Mouse (Mus musculus): Measurements from ENCODE around the gene Zc3hav1. TPM values are rescaled to one million over a fixed set of nuclear protein-coding genes. Genes with fewer than 3 reads are reported as not detected.
A peak's percentile ranks its signal among the peaks of the same experiment; 100 is the strongest.

Zc3hav1 gene
- total RNA-seq, 2 experiments from 2014 or later, result 54.7 to 65.3 TPM

DNA sequence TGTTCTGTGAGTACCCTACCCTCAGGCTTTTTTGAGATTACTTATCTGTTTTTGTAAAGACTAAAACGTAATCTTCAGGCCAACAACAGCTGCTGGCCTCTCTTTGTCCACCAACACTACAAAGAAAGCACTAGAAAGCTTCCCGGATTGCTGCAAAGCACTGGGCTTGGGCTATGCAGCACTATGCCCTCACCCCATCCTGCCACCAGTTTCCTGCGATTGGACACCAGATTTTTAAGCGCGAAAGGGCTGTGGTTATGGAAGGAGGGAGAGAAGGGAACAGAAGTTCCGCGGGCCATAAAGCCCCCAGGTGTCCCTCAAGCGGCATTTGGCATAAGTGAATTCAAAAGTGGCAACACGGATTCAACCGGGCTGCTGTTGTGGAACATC, 56.2 kb downstream of the Zc3hav1 start:
- peak; percentile 54 for ATAC-seq (replicated peaks; ENCODE audit: poor library complexity)

DNA sequence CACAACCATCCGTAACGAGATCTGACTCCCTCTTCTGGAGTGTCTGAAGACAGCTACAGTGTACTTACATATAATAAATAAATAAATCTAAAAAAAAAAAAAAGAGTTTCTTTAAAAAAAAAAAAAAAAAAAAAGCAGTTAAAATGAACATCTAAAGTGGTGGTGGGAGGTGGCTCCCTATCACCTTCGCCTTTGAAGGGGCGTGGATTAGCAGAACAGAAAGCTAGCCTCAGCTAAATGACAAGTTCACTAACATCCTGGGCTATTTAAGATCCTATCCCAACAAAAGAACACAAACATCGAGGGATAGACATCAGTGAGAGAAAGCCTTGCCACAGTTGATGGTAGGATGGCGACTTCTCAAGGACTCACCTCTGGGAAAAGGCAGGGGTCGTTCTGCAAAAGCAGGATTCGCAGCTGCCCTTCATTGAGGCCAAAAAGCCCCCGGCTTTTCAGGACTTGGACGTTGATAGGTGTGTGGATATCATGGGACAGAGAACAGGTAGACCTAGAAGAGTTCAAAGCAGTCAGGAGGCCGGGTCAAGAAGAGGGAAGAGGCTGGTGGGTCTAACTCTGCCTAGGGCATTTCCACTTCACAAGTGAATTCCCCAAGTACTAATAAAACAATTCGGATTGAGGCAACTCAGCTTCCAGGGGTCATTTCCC, 56.7 kb downstream of the Zc3hav1 start:
- no peak for ATAC-seq (replicated peaks; ENCODE audit: poor library complexity)

DNA sequence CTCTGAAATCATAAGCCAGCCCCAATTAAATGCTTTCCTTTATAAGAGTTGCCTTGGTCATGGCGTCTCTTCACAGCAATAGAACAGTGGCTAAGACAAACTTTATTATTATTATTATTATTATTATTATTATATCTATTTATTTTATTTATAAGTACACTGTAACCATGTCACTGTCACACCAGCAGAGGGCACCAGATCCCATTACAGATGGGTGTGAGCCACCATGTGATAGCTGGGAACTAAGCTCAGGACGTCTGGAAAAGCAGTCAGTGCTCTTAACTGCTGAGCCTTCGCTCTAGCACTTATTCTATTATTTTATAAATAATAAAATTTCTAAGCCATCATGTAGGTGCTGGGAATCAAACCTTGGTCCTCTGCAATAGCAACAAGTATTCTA, 60.7 kb downstream of the Zc3hav1 start:
- no peak for ATAC-seq (replicated peaks; ENCODE audit: poor library complexity)

DNA sequence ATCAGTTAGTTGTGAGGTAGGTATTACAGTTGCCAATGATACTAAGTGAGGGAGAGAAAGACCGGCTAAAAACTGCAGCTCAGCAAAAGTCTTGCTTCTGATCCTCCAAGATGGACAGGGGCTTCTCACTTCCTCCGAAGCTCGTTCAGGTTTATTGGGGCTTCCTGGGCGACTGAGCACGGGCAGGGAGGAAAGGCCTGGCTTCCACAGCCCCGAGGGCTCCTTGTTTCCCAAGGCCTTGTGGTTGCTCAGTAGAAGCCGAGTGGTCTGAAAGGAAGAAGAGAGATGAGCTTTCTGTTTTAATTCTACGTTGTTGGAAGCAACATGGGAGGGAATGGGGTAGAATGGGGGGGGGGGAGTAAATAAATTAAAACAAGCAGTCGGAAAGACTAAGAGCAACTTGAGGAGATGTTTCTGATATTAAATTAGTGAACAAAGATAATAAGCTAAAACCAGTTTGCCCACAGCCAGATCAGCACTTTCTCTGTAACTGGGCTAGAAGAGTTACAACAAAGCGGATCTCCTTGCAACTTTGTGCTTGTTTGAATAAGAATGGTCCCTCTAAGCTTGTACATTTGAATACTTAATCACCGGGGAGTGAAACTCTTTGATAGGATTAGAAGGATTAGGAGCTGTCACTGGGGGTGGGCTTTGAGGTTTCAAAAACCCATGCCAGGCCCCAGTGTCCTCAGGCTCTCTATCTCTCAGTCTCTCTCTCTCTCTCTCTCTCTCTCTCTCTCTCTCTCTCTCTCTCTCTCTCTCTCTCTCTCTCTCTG, 61.3 kb downstream of the Zc3hav1 start:
- ATAC-seq (replicated peaks; ENCODE audit: poor library complexity), result no peak

DNA sequence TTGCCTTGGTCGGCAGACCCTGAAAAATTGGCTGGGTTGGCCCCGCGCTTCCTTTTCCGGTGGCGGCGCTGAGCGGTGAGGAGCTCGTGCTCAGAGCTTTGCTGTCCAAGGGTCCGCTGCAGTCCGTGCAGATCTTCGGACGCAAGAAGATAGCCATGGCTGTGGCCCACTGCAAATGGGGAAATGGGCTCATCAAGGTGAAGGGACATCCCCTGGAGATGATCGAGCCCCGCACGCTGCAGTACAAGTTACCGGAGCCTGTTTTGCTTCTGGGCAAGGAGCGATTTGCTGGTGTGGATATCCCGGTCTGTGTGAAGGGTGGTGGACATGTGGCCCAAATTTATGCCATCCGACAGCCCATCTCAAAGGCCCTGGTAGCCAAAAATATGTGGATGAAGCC, 70.0 kb downstream of the Zc3hav1 start:
- no peak for ATAC-seq (replicated peaks; ENCODE audit: poor library complexity)

DNA sequence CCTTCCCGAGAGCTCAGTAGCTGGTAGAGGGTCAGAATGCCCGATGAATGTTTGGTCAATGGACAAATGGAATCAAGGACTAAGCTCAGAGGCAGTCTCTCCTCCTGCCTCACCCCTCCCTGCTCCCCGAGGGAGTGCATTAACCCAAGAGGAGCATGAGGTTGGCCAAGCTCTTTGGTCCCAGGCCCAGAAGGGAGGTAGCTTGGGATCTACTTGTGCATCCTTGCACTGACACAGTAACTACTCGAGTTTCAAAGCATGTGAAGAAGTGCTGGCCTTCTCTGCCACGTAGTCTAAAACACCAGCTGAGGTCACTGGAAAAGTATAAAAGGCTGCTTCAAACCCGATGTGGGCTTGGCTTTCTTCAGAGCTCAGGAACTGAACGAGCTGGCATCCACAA, 89.9 kb downstream of the Zc3hav1 start:
- no peak for ATAC-seq (replicated peaks; ENCODE audit: poor library complexity)

DNA sequence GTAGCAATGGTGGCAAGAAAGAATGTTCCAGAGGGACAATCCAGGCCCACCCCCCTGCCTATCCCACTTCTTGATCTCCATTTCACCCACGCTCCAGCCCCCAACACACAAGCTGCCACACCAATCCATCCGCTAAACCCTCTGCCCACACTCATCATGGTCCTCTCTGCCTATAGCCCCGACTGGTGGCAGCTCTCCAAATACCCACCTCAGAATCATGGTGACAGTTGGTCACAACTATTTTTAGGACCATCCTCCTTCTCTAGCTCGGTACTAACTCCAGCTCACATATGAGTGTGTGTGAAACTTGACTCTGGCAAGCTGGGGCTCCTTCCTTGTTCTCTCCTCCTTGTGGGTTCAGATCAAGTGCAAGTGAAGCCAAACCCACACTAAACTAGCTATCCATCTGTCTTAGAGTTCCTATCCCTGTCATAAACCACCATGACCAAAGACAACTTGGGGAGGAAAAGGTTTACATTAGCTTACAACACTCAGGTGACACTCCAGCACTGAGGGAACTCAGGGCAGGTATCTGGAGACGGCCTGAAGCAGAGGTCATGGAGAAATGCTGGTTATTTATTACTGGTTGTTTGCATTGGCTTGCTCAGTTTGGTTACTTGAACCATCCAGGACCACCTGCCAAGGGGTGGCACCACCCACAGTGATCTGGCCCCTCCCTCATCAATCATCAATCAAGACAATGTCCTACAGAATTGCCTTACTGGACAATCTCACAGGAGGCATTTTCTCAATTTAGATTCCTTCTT, 90.8 kb downstream of the Zc3hav1 start:
- ATAC-seq (replicated peaks; ENCODE audit: poor library complexity), result no peak; the same call in 1 of the 2 replicates

DNA sequence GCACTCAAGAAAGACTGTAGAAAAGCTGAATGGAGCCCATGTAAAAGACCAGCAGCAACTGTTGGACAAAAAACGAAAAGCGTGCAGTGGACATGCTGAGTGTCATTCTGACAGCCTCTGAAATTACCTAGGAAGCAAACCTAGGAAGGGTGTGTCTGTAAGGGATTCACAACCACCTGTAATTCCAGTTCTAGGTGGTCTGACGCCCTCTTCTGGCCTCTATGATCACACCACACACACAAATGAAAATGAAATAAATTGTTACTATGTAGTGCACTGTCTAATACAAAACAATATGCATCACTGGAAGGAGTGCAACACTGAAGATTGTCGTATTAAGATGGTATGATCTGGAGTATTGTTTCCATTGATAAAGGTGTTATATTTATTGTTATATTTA, 92.5 kb downstream of the Zc3hav1 start:
- ATAC-seq (replicated peaks; ENCODE audit: poor library complexity), result no peak

DNA sequence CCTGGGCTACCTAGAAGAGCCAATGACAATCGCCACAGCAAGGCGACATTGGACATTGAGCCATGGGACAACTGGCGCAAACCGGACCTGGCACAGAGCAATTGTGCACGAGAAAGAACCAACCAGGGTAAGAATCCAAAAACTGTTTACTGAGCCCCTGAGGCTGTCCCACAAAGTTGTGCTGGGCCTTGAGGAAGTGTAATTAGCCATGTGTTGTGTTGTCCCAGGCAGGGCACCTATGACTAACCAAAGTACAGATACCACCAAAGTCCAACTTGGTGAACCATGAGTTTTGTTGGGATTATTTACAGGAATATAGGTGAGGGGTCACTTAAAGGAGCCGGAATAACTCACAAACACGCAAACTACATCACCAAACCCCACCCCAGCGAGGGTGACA, 96.9 kb downstream of the Zc3hav1 start:
- ATAC-seq (replicated peaks; ENCODE audit: poor library complexity), result no peak

DNA sequence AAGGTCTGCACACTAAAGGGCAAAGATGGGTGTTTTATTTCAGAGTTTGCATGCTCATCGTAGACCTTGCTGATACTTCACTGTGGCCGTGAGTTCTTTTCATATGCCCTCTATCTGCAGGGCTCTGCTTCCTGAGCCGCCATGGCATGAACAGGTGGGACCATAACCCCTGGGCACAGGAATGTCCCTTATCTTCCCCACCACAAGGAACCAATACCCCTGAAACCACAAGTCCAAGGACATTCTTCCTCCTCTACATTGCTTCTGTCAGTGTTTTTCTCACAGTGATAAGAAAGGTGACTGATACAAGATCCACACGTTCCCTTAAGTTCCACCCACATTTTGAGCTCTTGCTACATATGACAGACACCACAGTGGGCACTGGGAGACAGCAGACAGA, 97.6 kb downstream of the Zc3hav1 start:
- no peak; the same call in 1 of the 2 replicates for ATAC-seq (replicated peaks; ENCODE audit: poor library complexity)

DNA sequence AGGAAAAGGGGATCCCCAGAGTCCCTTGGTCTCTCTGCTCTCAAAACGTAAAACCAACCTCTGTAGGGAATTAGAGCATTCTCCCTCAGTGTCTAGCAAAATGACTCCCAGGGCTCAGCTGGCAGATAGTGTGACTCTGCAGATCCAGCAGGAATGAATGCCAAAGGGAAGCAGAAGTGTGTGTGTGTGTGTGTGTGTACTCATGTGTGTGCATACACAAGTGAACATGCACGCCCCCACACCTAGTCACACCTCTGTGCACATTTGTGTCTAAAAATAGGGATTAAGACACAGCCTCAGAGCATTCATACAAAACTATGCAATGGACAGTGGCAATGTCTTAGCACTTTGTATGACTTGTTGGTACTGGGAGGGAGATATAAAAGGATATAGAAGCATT, 98.6 kb downstream of the Zc3hav1 start:
- no peak for ATAC-seq (replicated peaks; ENCODE audit: poor library complexity)

Other genes starting within 250 kb of the Zc3hav1 start
- gene Tmem213, start 245.3 kb downstream of the Zc3hav1 start, total RNA-seq (2015), result not detected in 2 replicates
- not detected in 2 replicates for gene Tmem213, start 245.3 kb downstream of the Zc3hav1 start, total RNA-seq (2017)
- gene Atp6v0a4, start 230.0 kb downstream of the Zc3hav1 start, total RNA-seq (2015), result not detected in 2 replicates
- not detected in 2 replicates for gene Atp6v0a4, start 230.0 kb downstream of the Zc3hav1 start, total RNA-seq (2017)
- gene D630045J12Rik, start 100.6 kb downstream of the Zc3hav1 start, total RNA-seq (2015), result 1.7 and 2.3 TPM in 2 replicates
- gene D630045J12Rik, start 100.6 kb downstream of the Zc3hav1 start, total RNA-seq (2017), result 0.54 and 1.1 TPM in 2 replicates
- gene Zc3hav1l, start 55.3 kb downstream of the Zc3hav1 start, total RNA-seq (2015), result 11.5 and 11.6 TPM in 2 replicates
- gene Zc3hav1l, start 55.3 kb downstream of the Zc3hav1 start, total RNA-seq (2017), result 4.4 and 4.9 TPM in 2 replicates
- gene Ttc26, start 26.9 kb upstream of the Zc3hav1 start, total RNA-seq (2015), result 0.51 and 1.2 TPM in 2 replicates
- 2.5 TPM in 2 replicates for gene Ttc26, start 26.9 kb upstream of the Zc3hav1 start, total RNA-seq (2017)
- 34.8 and 44.5 TPM in 2 replicates for gene Ubn2, start 79.3 kb upstream of the Zc3hav1 start, total RNA-seq (2015)
- 13.5 and 20.6 TPM in 2 replicates for gene Ubn2, start 79.3 kb upstream of the Zc3hav1 start, total RNA-seq (2017)
- gene Fmc1, start 178.9 kb upstream of the Zc3hav1 start, total RNA-seq (2015), result 99.9 and 108 TPM in 2 replicates
- 58.3 and 60.3 TPM in 2 replicates for gene Fmc1, start 178.9 kb upstream of the Zc3hav1 start, total RNA-seq (2017)
- 183 and 193 TPM in 2 replicates for gene Luc7l2, start 196.7 kb upstream of the Zc3hav1 start, total RNA-seq (2015)
- gene Luc7l2, start 196.7 kb upstream of the Zc3hav1 start, total RNA-seq (2017), result 181 and 264 TPM in 2 replicates

Measured in megakaryocyte progenitor cell, adult 5-6 weeks (primary cell).